Mouse (Mus musculus): ENCODE measurements at regions not wholly inside any gene's neighbourhood (a gene's known extent, or its start where the extent isn't known, plus 50 kb on each side); places are given as distances from the start of the nearest gene placed in this dataset.

- no peak overlapping the region for H3K27ac ChIP-seq
- H3K9me3 ChIP-seq = no peaks in the 10 kb centered on the region
- no peak overlapping the region for H3K9ac ChIP-seq
- WGBS = 94% methylated on average over 6 of the region's 6 CpGs
- no peak overlapping the region for H3K4me3 ChIP-seq
- no peak overlapping the region for H3K4me2 ChIP-seq
- no peaks in the 10 kb centered on the region for H3K27me3 ChIP-seq (replicated peaks)
- peaks cover 13% of the 10 kb centered on the region for H3K4me1 ChIP-seq
- H3K36me3 ChIP-seq (replicated peaks) = no peaks in the 10 kb centered on the region
- no peak for ATAC-seq (replicated peaks)
These were observed 80.5 kb upstream of the Ccn6 start for GRCm38 (mm10) chr10:39244061-39244460.

DNA sequence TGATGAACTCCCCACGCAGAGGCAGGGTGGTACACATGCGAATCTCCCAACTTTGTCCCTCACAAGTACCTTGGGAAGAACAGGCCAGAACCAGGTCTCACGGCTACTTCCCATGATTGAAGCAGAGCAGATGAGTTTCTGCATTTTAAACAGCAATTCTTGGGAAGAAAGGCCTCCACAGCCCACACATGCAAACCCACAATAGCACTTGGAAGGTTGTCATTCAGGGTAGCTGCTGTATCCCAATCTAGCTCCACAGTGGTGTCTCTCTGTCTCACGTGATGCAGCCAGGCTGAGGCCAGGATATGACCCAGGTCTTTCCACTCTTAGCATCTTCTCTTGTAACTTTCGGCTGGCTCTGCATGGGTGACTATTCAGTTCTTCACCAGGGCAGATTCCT lies 78.8 kb upstream of the Ccn6 start:
- ATAC-seq (replicated peaks) = no peak
- Histone ChIP-seq H3K9ac (no peak overlapping the region), H3K36me3 (replicated peaks) (no peaks in the 10 kb centered on the region), H3K4me1 (peaks cover 16% of the 10 kb centered on the region), H3K4me3 (no peak overlapping the region), H3K9me3 (no peaks in the 10 kb centered on the region), H3K27ac (no peak overlapping the region), H3K27me3 (replicated peaks) (no peaks in the 10 kb centered on the region), H3K4me2 (no peak overlapping the region)
- WGBS = 90% methylated on average over 5 of the region's 5 CpGs

- Histone ChIP-seq H3K27ac (no peak overlapping the region), H3K4me2 (no peak overlapping the region), H3K4me3 (no peak overlapping the region), H3K27me3 (replicated peaks) (no peaks in the 10 kb centered on the region), H3K4me1 (peaks cover 16% of the 10 kb centered on the region), H3K36me3 (replicated peaks) (no peaks in the 10 kb centered on the region), H3K9me3 (no peaks in the 10 kb centered on the region), H3K9ac (no peak overlapping the region)
- ATAC-seq (replicated peaks) = no peak
- 90% methylated on average over 6 of the region's 6 CpGs for WGBS
These were observed 78.3 kb upstream of the Ccn6 start for GRCm38 (mm10) chr10:39241922-39242321.

- 88% methylated on average over 3 of the region's 3 CpGs for WGBS
- Histone ChIP-seq H3K4me3 (no peak overlapping the region), H3K27ac (no peak overlapping the region), H3K36me3 (replicated peaks) (no peaks in the 10 kb centered on the region), H3K9ac (no peak overlapping the region), H3K9me3 (no peaks in the 10 kb centered on the region), H3K27me3 (replicated peaks) (no peaks in the 10 kb centered on the region), H3K4me2 (no peak overlapping the region), H3K4me1 (peaks cover 16% of the 10 kb centered on the region)
- no peak for ATAC-seq (replicated peaks)
These were observed 77.9 kb upstream of the Ccn6 start for GRCm38 (mm10) chr10:39241486-39241885.

- ATAC-seq (replicated peaks) = no peak
- H3K4me2 ChIP-seq = no peak overlapping the region
- H3K9ac ChIP-seq = no peak overlapping the region
- H3K4me3 ChIP-seq = no peak overlapping the region
- WGBS = 87% methylated on average over 7 of the region's 7 CpGs
- H3K36me3 ChIP-seq (replicated peaks) = no peaks in the 10 kb centered on the region
- H3K27me3 ChIP-seq (replicated peaks) = no peaks in the 10 kb centered on the region
- H3K9me3 ChIP-seq = no peaks in the 10 kb centered on the region
- H3K4me1 ChIP-seq = peaks cover 16% of the 10 kb centered on the region
- H3K27ac ChIP-seq = no peak overlapping the region
These were observed 77.4 kb upstream of the Ccn6 start for GRCm38 (mm10) chr10:39240966-39241365.

- Histone ChIP-seq H3K9me3 (no peaks in the 10 kb centered on the region), H3K36me3 (replicated peaks) (no peaks in the 10 kb centered on the region), H3K4me2 (peak overlapping the region; percentile 36), H3K27ac (peak overlapping the region; percentile 65), H3K4me3 (peak overlapping the region; percentile 13; the same call in 1 of the 2 replicates), H3K27me3 (replicated peaks) (no peaks in the 10 kb centered on the region), H3K4me1 (peaks cover 16% of the 10 kb centered on the region), H3K9ac (peak overlapping the region; percentile 2; the same call in 1 of the 2 replicates)
- WGBS = 44% methylated on average over 11 of the region's 11 CpGs
- ATAC-seq (replicated peaks) = peak; percentile 65
These were observed 76.7 kb upstream of the Ccn6 start for GRCm38 (mm10) chr10:39240178-39240791.

DNA sequence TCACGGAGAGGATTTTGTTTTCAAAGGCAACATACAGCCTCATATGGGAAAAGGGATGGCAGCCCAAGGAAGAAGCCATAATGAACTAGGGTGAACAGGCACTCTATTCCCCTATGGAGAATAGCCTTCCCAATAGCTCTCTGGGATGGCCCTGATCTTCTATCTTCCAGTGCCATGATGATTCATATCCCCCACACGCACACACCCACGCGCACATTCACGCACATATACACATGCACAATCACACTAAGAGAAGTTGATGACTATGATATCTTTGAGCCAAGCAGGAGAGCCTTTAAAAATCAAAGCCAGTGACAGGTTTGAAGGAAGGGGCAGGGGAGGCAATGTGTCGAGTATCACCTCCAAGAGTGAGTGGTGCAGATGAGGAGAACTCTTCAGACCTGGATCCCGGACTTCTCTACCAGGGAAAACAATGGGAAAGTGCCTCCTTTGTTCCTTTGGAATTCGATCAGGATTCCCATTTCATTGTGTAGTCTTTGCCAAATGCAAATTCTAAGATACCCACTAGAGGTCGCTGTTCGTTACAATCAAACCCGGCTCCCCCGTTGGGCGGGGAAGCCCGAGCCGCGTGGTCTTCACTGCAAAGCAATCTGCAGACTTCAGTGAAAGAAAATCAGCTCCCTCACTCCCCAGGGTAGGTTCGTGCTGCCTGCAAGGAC lies 76.0 kb upstream of the Ccn6 start:
- H3K4me3 ChIP-seq = peak overlapping the region; percentile 13; the same call in 1 of the 2 replicates

GRCm38 (mm10) chr10:39238596-39238995 lies 75.0 kb upstream of the Ccn6 start:
- Histone ChIP-seq H3K4me2 (no peak overlapping the region), H3K4me3 (no peak overlapping the region), H3K27me3 (replicated peaks) (no peaks in the 10 kb centered on the region), H3K4me1 (peaks cover 16% of the 10 kb centered on the region), H3K36me3 (replicated peaks) (no peaks in the 10 kb centered on the region), H3K27ac (no peak overlapping the region), H3K9ac (no peak overlapping the region), H3K9me3 (no peaks in the 10 kb centered on the region)
- WGBS = 67% methylated on average over 10 of the region's 10 CpGs
- no peak for ATAC-seq (replicated peaks)

More for the DNA sequence above, 76.0 kb upstream of the Ccn6 start:
- no peaks in the 10 kb centered on the region for H3K9me3 ChIP-seq
- 16% methylated on average over 17 of the region's 17 CpGs for WGBS
- no peaks in the 10 kb centered on the region for H3K36me3 ChIP-seq (replicated peaks)
- H3K4me1 ChIP-seq = peaks cover 16% of the 10 kb centered on the region
- H3K27me3 ChIP-seq (replicated peaks) = no peaks in the 10 kb centered on the region
- H3K27ac ChIP-seq = peak overlapping the region; percentile 65
- peak overlapping the region; percentile 35 for H3K9ac ChIP-seq
- ATAC-seq (replicated peaks) = peak; percentile 94
- peak overlapping the region; percentile 36 for H3K4me2 ChIP-seq

DNA sequence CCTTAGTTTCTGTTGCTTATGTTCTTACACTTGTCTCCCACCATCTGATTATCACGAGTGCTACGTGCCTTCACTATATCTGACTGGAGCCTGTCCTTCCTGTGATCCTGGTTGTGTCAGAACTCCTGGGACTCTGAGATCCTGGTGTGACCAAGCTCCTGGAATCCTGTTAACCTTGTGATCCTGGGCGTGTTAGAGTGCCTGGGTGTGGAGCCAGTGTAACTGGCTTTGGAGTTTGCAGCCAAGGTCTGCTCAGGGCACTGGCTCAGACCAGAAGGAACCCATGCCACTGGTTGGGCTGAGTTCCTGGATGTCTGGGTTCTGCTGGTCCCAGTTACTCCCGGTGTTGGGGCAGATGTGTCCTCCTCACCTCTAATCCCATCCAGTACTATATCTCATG lies 74.0 kb upstream of the Ccn6 start:
- ATAC-seq (replicated peaks) = no peak
- H3K36me3 ChIP-seq (replicated peaks) = no peaks in the 10 kb centered on the region
- no peak overlapping the region for H3K4me3 ChIP-seq
- 90% methylated on average over 4 of the region's 4 CpGs for WGBS
- H3K9me3 ChIP-seq = no peaks in the 10 kb centered on the region
- no peak overlapping the region for H3K4me2 ChIP-seq
- H3K9ac ChIP-seq = no peak overlapping the region
- H3K4me1 ChIP-seq = peaks cover 16% of the 10 kb centered on the region
- H3K27me3 ChIP-seq (replicated peaks) = no peaks in the 10 kb centered on the region
- H3K27ac ChIP-seq = no peak overlapping the region

DNA sequence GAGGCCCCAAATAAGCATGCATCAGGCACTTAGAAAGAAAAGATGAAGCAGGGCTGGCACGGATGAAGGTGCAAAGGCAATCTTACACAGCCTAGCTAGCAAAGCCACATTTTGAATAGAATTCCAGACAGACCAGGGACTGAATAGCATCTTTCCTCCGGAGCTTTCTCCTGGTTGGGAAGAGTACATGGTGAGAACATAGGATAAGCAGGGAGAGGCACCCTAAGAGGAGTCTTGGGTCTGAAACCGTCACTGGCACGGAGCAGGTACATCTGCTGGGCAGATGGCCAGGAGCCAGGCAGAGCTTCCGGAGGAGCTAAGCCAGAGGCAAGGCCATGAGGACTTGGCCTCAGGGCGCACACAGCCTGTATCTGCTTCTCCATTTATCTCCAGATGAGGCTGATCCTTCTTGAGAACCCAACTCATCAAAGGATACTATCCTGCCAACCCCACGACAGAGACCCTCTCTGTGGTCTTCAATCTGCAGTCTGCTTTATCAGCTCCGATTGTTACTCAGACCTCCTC lies 70.4 kb upstream of the Ccn6 start:
- Histone ChIP-seq H3K4me2 (no peak overlapping the region), H3K4me3 (no peak overlapping the region), H3K36me3 (replicated peaks) (no peaks in the 10 kb centered on the region), H3K27ac (no peak overlapping the region), H3K9ac (no peak overlapping the region), H3K27me3 (replicated peaks) (no peaks in the 10 kb centered on the region), H3K4me1 (peaks cover 6% of the 10 kb centered on the region), H3K9me3 (no peaks in the 10 kb centered on the region)
- WGBS = 75% methylated on average over 8 of the region's 8 CpGs
- no peak for ATAC-seq (replicated peaks)

DNA sequence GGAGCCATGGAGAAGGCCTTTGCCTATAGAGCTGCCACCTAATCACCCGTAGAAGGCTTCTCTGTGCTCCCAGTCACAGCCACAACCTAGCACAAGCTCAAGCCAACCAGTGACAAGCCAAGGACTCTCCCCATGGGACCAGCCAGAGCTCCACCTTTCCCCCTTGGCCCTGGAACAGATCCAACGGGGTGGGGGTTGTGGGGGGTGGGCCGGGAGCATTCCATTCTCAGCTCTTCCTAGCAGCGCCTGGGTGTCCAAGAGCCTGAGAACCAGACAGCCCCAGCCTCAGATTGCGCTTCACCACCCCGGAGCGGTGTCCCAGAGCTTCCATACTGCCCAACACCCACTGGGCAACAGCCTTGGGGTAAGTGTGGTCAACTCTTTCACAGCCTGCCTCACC lies 69.6 kb upstream of the Ccn6 start:
- no peak overlapping the region for H3K4me2 ChIP-seq
- no peak for ATAC-seq (replicated peaks)

DNA sequence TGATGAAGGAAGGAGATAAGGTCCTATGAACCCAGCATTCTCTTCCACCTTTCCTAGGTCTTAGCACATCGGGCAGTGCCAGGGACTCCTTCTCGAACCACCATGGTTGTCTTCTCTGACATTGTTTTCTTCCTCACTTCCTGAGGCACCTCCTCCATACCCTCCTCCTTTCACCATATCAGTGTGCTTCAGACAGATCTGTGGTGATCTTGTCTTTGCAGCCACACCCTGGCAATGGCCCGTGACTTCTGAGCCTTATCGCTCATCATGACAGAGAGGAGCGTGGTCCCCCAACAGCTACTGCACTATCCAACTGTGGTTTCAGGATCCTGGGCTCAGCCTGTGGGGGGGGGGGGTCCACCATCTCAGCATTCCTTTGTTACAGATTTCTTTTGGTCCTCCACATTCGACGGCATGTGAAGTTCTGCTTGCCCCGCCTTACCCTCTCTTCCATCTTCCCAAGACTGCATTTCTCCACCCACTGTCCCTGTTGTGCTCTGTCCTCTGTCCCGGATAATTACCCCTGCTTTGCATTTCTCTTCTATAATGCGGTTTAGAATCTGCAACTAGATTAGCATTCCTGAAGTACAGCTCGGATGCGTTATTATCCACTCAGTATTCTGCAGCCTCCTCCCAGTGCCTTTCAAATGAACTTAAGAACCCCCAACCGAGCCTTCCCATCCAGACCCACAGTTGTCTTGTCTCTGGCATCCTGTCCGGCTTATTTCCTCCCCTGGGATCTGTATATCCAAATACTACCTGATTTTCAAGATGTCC lies 67.2 kb upstream of the Ccn6 start:
- ATAC-seq (replicated peaks) = no peak
- WGBS = 43% methylated on average over 14 of the region's 14 CpGs

More for the DNA sequence above, 69.6 kb upstream of the Ccn6 start:
- Histone ChIP-seq H3K4me3 (no peak overlapping the region), H3K4me1 (peaks cover 4% of the 10 kb centered on the region), H3K36me3 (replicated peaks) (no peaks in the 10 kb centered on the region), H3K9me3 (no peaks in the 10 kb centered on the region), H3K27ac (no peak overlapping the region), H3K9ac (no peak overlapping the region), H3K27me3 (replicated peaks) (no peaks in the 10 kb centered on the region)
- 85% methylated on average over 7 of the region's 7 CpGs for WGBS

More for the DNA sequence above, 67.2 kb upstream of the Ccn6 start:
- Histone ChIP-seq H3K4me1 (peaks cover 14% of the 10 kb centered on the region), H3K27me3 (replicated peaks) (no peaks in the 10 kb centered on the region), H3K36me3 (replicated peaks) (no peaks in the 10 kb centered on the region), H3K27ac (no peak overlapping the region), H3K4me3 (no peak overlapping the region), H3K9me3 (no peaks in the 10 kb centered on the region), H3K9ac (no peak overlapping the region), H3K4me2 (no peak overlapping the region)

Measured in midbrain, embryonic 15.5 days (tissue).